Mouse (Mus musculus): ENCODE measurements around the gene Krtap4-1. TPM values are rescaled to one million over a fixed set of nuclear protein-coding genes. Genes with fewer than 3 reads are reported as not detected.
A peak's percentile ranks its signal among the peaks of the same experiment; 100 is the strongest.
"Not testable (repeated sequence)": the region's sequence is repeated elsewhere in the genome, so short reads cannot be mapped to it uniquely, and the experiment has no call there.

Gene Krtap4-1
- polyA plus RNA-seq, 1 experiment from 2014 or later, result not detected

GRCm38 (mm10) chr11:99640926-99641325, 12.9 kb upstream of the Krtap4-1 start:
- Histone ChIP-seq H3K9ac (ENCODE audit: low read depth, low read length) (no peak overlapping the region), H3K27ac (ENCODE audit: low read length) (no peak overlapping the region), H3K4me3 (ENCODE audit: low read length) (no peak overlapping the region), H3K4me1 (ENCODE audit: control insufficient read depth, insufficient read depth, low read length) (no peaks in the 10 kb centered on the region), H3K4me2 (ENCODE audit: low read depth, low read length) (no peak overlapping the region), H3K27me3 (replicated peaks; ENCODE audit: control insufficient read depth, insufficient read depth, low read length) (no peaks in the 10 kb centered on the region), H3K9me3 (ENCODE audit: control insufficient read depth, low read length) (no peaks in the 10 kb centered on the region), H3K36me3 (ENCODE audit: control insufficient read depth, insufficient read depth, low read length) (no peaks in the 10 kb centered on the region)
- ATAC-seq, result no peak
- WGBS, result 34% methylated on average over 1 of the region's 1 CpGs

- Histone ChIP-seq H3K27ac (ENCODE audit: low read length) (no peak overlapping the region), H3K9me3 (ENCODE audit: control insufficient read depth, low read length) (no peaks in the 10 kb centered on the region), H3K9ac (ENCODE audit: low read depth, low read length) (no peak overlapping the region), H3K36me3 (ENCODE audit: control insufficient read depth, insufficient read depth, low read length) (no peaks in the 10 kb centered on the region), H3K27me3 (replicated peaks; ENCODE audit: control insufficient read depth, insufficient read depth, low read length) (no peaks in the 10 kb centered on the region), H3K4me2 (ENCODE audit: low read depth, low read length) (no peak overlapping the region), H3K4me1 (ENCODE audit: control insufficient read depth, insufficient read depth, low read length) (no peaks in the 10 kb centered on the region), H3K4me3 (ENCODE audit: low read length) (no peak overlapping the region)
- ATAC-seq, result no peak
- 81% methylated on average over 1 of the region's 1 CpGs for WGBS
Observed at GRCm38 (mm10) chr11:99637086-99637485, 9.0 kb upstream of the Krtap4-1 start.

DNA sequence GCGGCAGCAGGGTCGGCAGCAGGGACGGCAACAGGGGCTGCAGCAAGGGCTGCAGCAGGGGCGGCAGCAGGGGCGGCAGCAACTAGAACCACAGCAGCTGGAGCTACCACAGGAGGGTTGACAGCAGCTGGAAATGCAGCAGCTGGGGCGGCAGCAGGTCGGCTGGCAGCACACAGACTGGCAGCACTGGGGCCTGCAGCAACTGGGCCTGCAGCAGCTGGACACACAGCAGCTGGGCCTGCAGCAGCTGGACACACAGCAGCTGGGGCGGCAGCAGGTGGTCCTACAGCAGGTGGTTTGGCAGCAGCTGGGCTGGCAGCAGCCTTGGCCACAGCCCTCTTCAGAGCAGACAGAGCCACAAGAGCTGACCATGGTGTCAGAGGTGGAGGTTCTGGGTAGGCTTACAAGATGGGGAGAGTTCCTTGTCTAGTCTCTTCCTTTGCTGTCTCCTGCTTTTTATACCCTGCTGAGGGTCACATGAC, 6.7 kb upstream of the Krtap4-1 start, which contains the start of gene Krtap4-2:
Gene Krtap4-2, minus strand, starts transcription at position 432 of the 482 bp plus-strand sequence.
- Histone ChIP-seq H3K27ac (ENCODE audit: low read length) (no peak within 1 kb of the TSS), H3K9ac (ENCODE audit: low read depth, low read length) (no peak within 1 kb of the TSS), H3K4me3 (ENCODE audit: low read length) (no peak within 1 kb of the TSS), H3K36me3 (ENCODE audit: control insufficient read depth, insufficient read depth, low read length) (no peaks in the 10 kb centered on the region), H3K4me2 (ENCODE audit: low read depth, low read length) (no peak within 1 kb of the TSS), H3K4me1 (ENCODE audit: control insufficient read depth, insufficient read depth, low read length) (no peaks in the 10 kb centered on the region), H3K9me3 (ENCODE audit: control insufficient read depth, low read length) (no peaks in the 10 kb centered on the region), H3K27me3 (replicated peaks; ENCODE audit: control insufficient read depth, insufficient read depth, low read length) (no peaks in the 10 kb centered on the region)
- WGBS, result 42% methylated on average over 8 of the region's 8 CpGs
- no peak for ATAC-seq

DNA sequence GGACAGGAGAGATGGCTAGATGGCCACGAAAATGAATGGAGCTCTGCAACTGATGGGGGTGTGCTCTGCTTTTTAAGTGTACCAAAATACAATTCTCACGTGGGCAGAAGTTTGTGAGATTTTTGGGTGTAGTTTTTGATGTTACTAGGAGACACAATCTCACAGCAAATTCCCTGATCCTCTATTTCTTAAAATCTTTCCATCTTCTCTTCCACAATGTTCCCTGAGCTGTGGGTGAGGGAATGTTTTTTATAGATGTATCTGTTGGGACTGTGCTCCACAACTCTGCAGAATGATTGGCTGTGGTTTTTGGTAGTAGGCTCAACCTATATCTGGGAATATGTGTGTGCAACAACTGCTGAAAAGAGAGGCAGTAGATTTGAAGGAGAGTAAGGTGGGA, 5.3 kb upstream of the Krtap4-1 start:
- Histone ChIP-seq H3K4me3 (ENCODE audit: low read length) (no peak overlapping the region), H3K4me1 (ENCODE audit: control insufficient read depth, insufficient read depth, low read length) (no peaks in the 10 kb centered on the region), H3K9me3 (ENCODE audit: control insufficient read depth, low read length) (no peaks in the 10 kb centered on the region), H3K4me2 (ENCODE audit: low read depth, low read length) (no peak overlapping the region), H3K27me3 (replicated peaks; ENCODE audit: control insufficient read depth, insufficient read depth, low read length) (no peaks in the 10 kb centered on the region), H3K36me3 (ENCODE audit: control insufficient read depth, insufficient read depth, low read length) (no peaks in the 10 kb centered on the region), H3K9ac (ENCODE audit: low read depth, low read length) (no peak overlapping the region), H3K27ac (ENCODE audit: low read length) (no peak overlapping the region)
- WGBS, result 71% methylated on average over 2 of the region's 2 CpGs
- no peak for ATAC-seq

GRCm38 (mm10) chr11:99630890-99631289, 2.9 kb upstream of the Krtap4-1 start:
- Histone ChIP-seq H3K9me3 (ENCODE audit: control insufficient read depth, low read length) (no peaks in the 10 kb centered on the region), H3K4me3 (ENCODE audit: low read length) (no peak overlapping the region), H3K27me3 (replicated peaks; ENCODE audit: control insufficient read depth, insufficient read depth, low read length) (no peaks in the 10 kb centered on the region), H3K4me1 (ENCODE audit: control insufficient read depth, insufficient read depth, low read length) (no peaks in the 10 kb centered on the region), H3K4me2 (ENCODE audit: low read depth, low read length) (no peak overlapping the region), H3K36me3 (ENCODE audit: control insufficient read depth, insufficient read depth, low read length) (no peaks in the 10 kb centered on the region), H3K9ac (ENCODE audit: low read depth, low read length) (no peak overlapping the region), H3K27ac (ENCODE audit: low read length) (no peak overlapping the region)
- no peak for ATAC-seq
- 59% methylated on average over 3 of the region's 3 CpGs for WGBS

DNA sequence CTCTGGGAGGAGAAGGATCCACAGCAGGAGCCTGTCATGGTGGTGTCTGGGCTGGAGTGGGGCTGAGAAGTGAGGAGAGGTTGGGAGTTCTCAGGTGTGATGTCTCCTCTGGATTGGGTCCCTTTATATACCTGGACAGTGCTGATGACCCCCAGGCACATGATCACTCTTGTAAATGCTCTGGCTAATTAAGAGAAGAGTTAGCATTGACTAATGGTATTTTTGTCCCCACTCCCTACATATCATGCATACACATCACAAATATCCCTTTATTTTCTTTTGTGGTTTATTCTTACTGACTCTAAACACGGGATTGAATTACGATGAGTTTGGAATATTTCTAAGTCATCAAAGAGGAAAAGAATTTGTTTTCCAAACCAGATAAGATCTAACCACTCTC, 7.7 kb downstream of the Krtap4-1 start, which contains the start of gene Gm11562:
Gene Gm11562, minus strand, starts transcription at position 101 of the 400 bp plus-strand sequence.
- Histone ChIP-seq H3K4me2 (ENCODE audit: low read depth, low read length) (no peak within 1 kb of the TSS), H3K27me3 (replicated peaks; ENCODE audit: control insufficient read depth, insufficient read depth, low read length) (no peaks in the 10 kb centered on the region), H3K4me3 (ENCODE audit: low read length) (no peak within 1 kb of the TSS), H3K27ac (ENCODE audit: low read length) (no peak within 1 kb of the TSS), H3K36me3 (ENCODE audit: control insufficient read depth, insufficient read depth, low read length) (no peaks in the 10 kb centered on the region), H3K4me1 (ENCODE audit: control insufficient read depth, insufficient read depth, low read length) (no peaks in the 10 kb centered on the region), H3K9ac (ENCODE audit: low read depth, low read length) (no peak within 1 kb of the TSS), H3K9me3 (ENCODE audit: control insufficient read depth, low read length) (no peaks in the 10 kb centered on the region)
- no peak for ATAC-seq
- 76% methylated on average over 2 of the region's 2 CpGs for WGBS

DNA sequence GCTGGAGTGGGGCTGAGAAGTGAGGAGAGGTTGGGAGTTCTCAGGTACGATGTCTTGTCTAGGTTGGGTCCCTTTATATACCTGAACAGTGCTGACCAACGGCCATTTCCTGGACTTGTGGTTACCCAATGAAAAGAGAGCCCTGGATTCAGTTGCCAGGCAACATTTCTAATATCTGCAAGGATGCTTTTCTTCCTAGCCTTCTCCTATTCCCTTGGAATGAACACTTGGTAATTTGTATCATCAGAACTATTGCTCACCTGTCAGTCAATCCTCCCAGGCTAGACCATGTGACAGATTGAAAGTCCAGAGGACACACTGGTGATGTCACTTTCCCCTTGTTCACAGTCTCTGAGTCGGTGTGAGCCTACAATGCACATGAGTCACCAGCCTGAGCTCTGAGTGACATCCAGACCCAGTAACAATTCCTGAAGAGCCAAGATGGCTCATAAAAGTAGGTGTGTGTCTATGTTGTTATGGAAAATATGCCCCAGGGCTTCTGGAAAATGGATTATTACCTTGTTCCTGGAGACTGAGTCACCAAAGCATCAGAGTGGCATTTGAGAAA, 13.2 kb downstream of the Krtap4-1 start, which contains the start of gene Krtap2-4:
Gene Krtap2-4, minus strand, starts transcription at position 51 of the 568 bp plus-strand sequence.
- Histone ChIP-seq H3K4me3 (ENCODE audit: low read length) (no peak within 1 kb of the TSS), H3K27me3 (replicated peaks; ENCODE audit: control insufficient read depth, insufficient read depth, low read length) (no peaks in the 10 kb centered on the region), H3K4me2 (ENCODE audit: low read depth, low read length) (no peak within 1 kb of the TSS), H3K9ac (ENCODE audit: low read depth, low read length) (no peak within 1 kb of the TSS), H3K4me1 (ENCODE audit: control insufficient read depth, insufficient read depth, low read length) (no peaks in the 10 kb centered on the region), H3K27ac (ENCODE audit: low read length) (no peak within 1 kb of the TSS), H3K36me3 (ENCODE audit: control insufficient read depth, insufficient read depth, low read length) (no peaks in the 10 kb centered on the region), H3K9me3 (ENCODE audit: control insufficient read depth, low read length) (no peaks in the 10 kb centered on the region)
- WGBS, result 65% methylated on average over 3 of the region's 3 CpGs
- peak; percentile 74 for ATAC-seq

DNA sequence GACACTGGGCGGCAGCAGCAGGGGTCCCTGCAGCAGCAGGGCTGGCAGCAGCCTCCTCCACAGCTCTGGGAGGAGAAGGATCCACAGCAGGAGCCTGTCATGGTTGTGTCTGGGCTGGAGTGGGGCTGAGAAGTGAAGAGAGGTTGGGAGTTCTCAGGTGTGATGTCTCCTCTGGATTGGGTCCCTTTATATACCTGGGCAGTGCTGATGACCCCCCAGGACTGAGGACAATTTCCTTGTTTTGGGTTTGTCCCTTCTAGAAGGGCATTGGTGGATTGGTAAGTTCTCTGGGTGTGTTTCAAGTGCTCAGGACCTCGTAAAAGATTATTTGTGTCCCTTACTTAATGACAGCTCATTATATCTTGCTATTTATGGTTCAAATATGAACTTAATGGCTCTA, 17.9 kb downstream of the Krtap4-1 start, which contains the start of gene Gm11937:
Gene Gm11937, minus strand, starts transcription at position 101 of the 400 bp plus-strand sequence.
- not testable (repeated sequence) for H3K27ac ChIP-seq (ENCODE audit: low read length); H3K9me3 ChIP-seq (ENCODE audit: control insufficient read depth, low read length); H3K27me3 ChIP-seq (replicated peaks; ENCODE audit: control insufficient read depth, insufficient read depth, low read length); H3K4me3 ChIP-seq (ENCODE audit: low read length); H3K36me3 ChIP-seq (ENCODE audit: control insufficient read depth, insufficient read depth, low read length); H3K4me2 ChIP-seq (ENCODE audit: low read depth, low read length); H3K9ac ChIP-seq (ENCODE audit: low read depth, low read length); ATAC-seq; H3K4me1 ChIP-seq (ENCODE audit: control insufficient read depth, insufficient read depth, low read length)
- WGBS, result 61% methylated on average over 1 of the region's 2 CpGs

DNA sequence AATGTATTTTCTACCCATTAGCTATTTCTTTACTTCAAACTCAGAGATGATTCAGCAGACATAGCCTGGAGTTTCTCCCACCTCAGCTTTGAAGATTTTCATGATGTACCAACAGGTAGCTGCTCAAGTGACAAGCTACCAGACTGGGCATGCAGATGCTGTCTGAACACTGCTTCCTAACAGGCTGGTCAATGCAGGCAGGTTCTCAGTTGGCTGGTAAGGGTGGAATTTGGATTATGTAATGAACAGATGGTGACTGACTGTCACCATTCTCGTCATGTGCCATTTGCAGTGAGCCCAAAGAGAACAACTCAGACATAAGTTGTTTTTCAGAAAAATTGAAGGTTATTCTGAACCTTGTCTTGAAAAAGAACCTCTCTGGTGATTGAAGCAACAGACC, 18.9 kb downstream of the Krtap4-1 start:
- no peak overlapping the region for H3K27ac ChIP-seq (ENCODE audit: low read length)
- H3K4me3 ChIP-seq (ENCODE audit: low read length), result no peak overlapping the region
- WGBS, result 74% methylated on average over 1 of the region's 1 CpGs
- no peak overlapping the region for H3K4me2 ChIP-seq (ENCODE audit: low read depth, low read length)
- H3K36me3 ChIP-seq (ENCODE audit: control insufficient read depth, insufficient read depth, low read length), result no peaks in the 10 kb centered on the region
- ATAC-seq, result no peak
- H3K9ac ChIP-seq (ENCODE audit: low read depth, low read length), result no peak overlapping the region
- H3K27me3 ChIP-seq (replicated peaks; ENCODE audit: control insufficient read depth, insufficient read depth, low read length), result no peaks in the 10 kb centered on the region
- H3K9me3 ChIP-seq (ENCODE audit: control insufficient read depth, low read length), result no peaks in the 10 kb centered on the region
- no peaks in the 10 kb centered on the region for H3K4me1 ChIP-seq (ENCODE audit: control insufficient read depth, insufficient read depth, low read length)

- H3K4me3 ChIP-seq (ENCODE audit: low read length); ATAC-seq; H3K27ac ChIP-seq (ENCODE audit: low read length); H3K9ac ChIP-seq (ENCODE audit: low read depth, low read length); H3K36me3 ChIP-seq (ENCODE audit: control insufficient read depth, insufficient read depth, low read length); H3K4me2 ChIP-seq (ENCODE audit: low read depth, low read length); H3K27me3 ChIP-seq (replicated peaks; ENCODE audit: control insufficient read depth, insufficient read depth, low read length); H3K9me3 ChIP-seq (ENCODE audit: control insufficient read depth, low read length); H3K4me1 ChIP-seq (ENCODE audit: control insufficient read depth, insufficient read depth, low read length): not testable (repeated sequence)
- WGBS, result 58% methylated on average over 1 of the region's 1 CpGs
Observed at GRCm38 (mm10) chr11:99603208-99603607, 24.8 kb downstream of the Krtap4-1 start, which contains the start of gene Gm11938. TSS of gene Gm11938 (minus strand) at chr11:99603308.
